Mouse (Mus musculus) lung, postnatal 0 days (tissue): ENCODE measurements around the gene Jak2. TPM values are rescaled to one million over a fixed set of nuclear protein-coding genes. Genes with fewer than 3 reads are reported as not detected.

ENCODE experiments used
- ATAC-seq: fragments of 200-750 bp; cut with Nextera tagmentation; 2 replicates; pipeline ENCODE4 v1.8.0; 2017; ENCODE audit warnings: moderate library complexity
- DNase-seq: peaks from one replicate; pipeline ENCODE4 v3.0.0-alpha.2; 2016; ENCODE audit warnings: low spot score
- H3K27ac ChIP-seq: fragments of 300-500 bp; sonication (generic); 2 replicates; pipeline ENCODE4 v1.5.1; 2014; ENCODE audit warnings: antibody characterized with exemption, mild to moderate bottlenecking, low read length, mixed read lengths
- H3K27me3 ChIP-seq: fragments of 300-500 bp; sonication (generic); replicated peaks from 2 replicates; pipeline ENCODE4 v1.6.1; 2014; ENCODE audit warnings: low read length, mixed read lengths; ENCODE audit not compliant: insufficient read depth
- H3K36me3 ChIP-seq: fragments of 300-500 bp; sonication (generic); 2 replicates; pipeline ENCODE4 v1.6.1; 2014; ENCODE audit warnings: low read length, mixed read lengths; ENCODE audit not compliant: insufficient read depth
- H3K4me1 ChIP-seq: fragments of 300-500 bp; sonication (generic); 2 replicates; pipeline ENCODE4 v1.6.1; 2014; ENCODE audit warnings: antibody characterized with exemption, low read depth, low read length, mixed read lengths; ENCODE audit not compliant: insufficient read depth
- H3K4me2 ChIP-seq: fragments of 300-500 bp; sonication (generic); replicated peaks from 2 replicates; pipeline ENCODE4 v1.6.1; 2014; ENCODE audit warnings: low read depth, mild to moderate bottlenecking, low read length, moderate library complexity, mixed read lengths
- H3K4me3 ChIP-seq: fragments of 300-500 bp; sonication (generic); 2 replicates; pipeline ENCODE4 v1.5.1; 2014; ENCODE audit warnings: low read depth, low read length
- H3K9ac ChIP-seq: fragments of 300-500 bp; sonication (generic); replicated peaks from 2 replicates; pipeline ENCODE4 v1.6.1; 2014; ENCODE audit warnings: low read depth, mild to moderate bottlenecking
- H3K9me3 ChIP-seq: fragments of 300-500 bp; sonication (generic); 2 replicates; pipeline ENCODE4 v1.6.1; 2016; ENCODE audit warnings: low read length, mixed read lengths
- CTCF ChIP-seq: IDR thresholded peaks from 2 replicates; pipeline ENCODE4 v1.5.1; 2016; ENCODE audit warnings: antibody characterized with exemption, mild to moderate bottlenecking
- EP300 ChIP-seq: IDR thresholded peaks from 2 replicates; pipeline ENCODE4 v1.6.1; 2016; ENCODE audit warnings: antibody characterized with exemption, mild to moderate bottlenecking, control low read depth
- WGBS: fragments of 180-500 bp; shearing (Covaris S2); extraction: QIAGEN DNeasy Blood & Tissue Kit; methylation state at CpG from one replicate; pipeline ENCODE4 v1.1.7; 2014; 5-methylcytosine and 5-hydroxymethylcytosine counted together
- polyA plus RNA-seq: library from polyadenylated mRNA; unstranded; fragments of >200 nt; fragmentation: Nextera tagmentation; extraction: Ambion mirVana; gene quantifications from 2 replicates; pipeline ENCODE4 v1.2.1, GENCODE M21; 2015

Jak2 gene
- polyA plus RNA-seq, 1 experiment from 2014 or later, result 9.6 TPM

DNA sequence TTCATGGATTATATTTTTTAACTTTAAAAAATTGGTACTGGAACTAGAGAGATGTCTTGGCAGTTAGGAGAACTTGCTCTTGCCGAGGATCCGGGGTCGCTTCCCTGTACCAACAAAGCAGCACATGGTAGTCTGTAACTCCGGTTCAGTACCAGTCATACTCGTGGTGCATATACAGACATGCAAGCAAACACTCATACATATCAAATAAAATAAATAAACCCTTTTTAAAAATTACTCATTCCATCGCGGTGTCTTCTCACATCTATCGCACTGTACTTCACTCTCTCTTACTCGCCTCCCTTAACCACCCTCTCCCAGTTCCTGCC lies 74.2 kb downstream of the Jak2 start:
- Histone ChIP-seq H3K4me1 (peaks cover 4% of the 10 kb centered on the region; the same call in 1 of the 2 replicates), H3K27me3 (0 out of 2 replicates have a peak, but pooled peaks cover 6% of the 10 kb centered on the region), H3K4me2 (peak overlapping the region; percentile 61; the same call in 1 of the 2 replicates), H3K9ac (no peak overlapping the region), H3K9me3 (no peaks in the 10 kb centered on the region), H3K27ac (no peak overlapping the region), H3K4me3 (no peak overlapping the region), H3K36me3 (no peaks in the 10 kb centered on the region)
- ATAC-seq (no peak), DNase-seq (no peak)
- WGBS, result 32% methylated on average over 9 of the region's 9 CpGs
- TF ChIP-seq CTCF (no peak), EP300 (no peak)

- no peak overlapping the region for H3K27ac ChIP-seq
- no peak overlapping the region for H3K4me2 ChIP-seq
- H3K36me3 ChIP-seq, result no peaks in the 10 kb centered on the region
- 84% methylated on average over 4 of the region's 4 CpGs for WGBS
- H3K4me3 ChIP-seq, result no peak overlapping the region
- H3K9ac ChIP-seq, result no peak overlapping the region
- 0 out of 2 replicates have a peak, but pooled peaks cover 6% of the 10 kb centered on the region for H3K27me3 ChIP-seq
- no peak for TF ChIP-seq EP300
- TF ChIP-seq CTCF, result no peak
- peaks cover 4% of the 10 kb centered on the region; the same call in 1 of the 2 replicates for H3K4me1 ChIP-seq
- no peaks in the 10 kb centered on the region for H3K9me3 ChIP-seq
- DNase-seq, result no peak
- ATAC-seq, result no peak
These were observed 74.8 kb downstream of the Jak2 start for GRCm38 (mm10) chr19:29326396-29326795.

DNA sequence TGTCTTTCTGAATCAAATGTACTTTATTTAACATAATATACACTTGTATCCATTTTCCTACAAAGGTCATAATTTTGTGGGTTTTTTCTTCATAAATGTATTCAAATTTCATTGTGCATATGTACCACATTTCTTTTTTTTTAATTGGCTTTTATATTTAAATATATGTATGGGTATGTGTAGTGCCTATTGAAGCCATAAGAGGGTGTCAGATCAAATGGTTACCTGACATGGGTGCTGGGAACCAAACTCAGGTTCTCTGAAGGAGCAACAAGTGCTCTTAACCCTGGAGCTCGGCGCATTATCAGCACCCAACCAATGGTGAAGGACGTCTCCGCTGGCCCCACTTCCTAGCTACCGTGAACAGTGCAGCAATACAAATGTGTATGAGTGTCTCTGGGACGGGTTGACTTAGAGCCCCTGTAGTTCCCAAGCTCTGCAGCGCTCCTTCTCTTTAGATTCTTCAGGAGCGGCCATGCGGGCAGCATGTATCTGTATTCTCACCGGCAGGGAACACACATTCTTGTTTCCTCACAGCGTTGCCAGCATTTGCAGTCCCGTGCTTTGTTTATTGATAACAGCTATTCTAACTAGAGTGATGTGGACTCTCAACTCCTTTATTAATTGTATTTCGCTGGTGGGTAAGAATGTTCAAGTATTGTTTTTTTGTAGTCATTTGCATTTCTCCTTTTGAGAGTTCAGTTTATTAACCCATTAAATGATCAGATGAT lies 75.4 kb downstream of the Jak2 start:
- Histone ChIP-seq H3K4me2 (no peak overlapping the region), H3K4me1 (peaks cover 4% of the 10 kb centered on the region; the same call in 1 of the 2 replicates), H3K9me3 (no peaks in the 10 kb centered on the region), H3K9ac (no peak overlapping the region), H3K27ac (no peak overlapping the region), H3K27me3 (0 out of 2 replicates have a peak, but pooled peaks cover 6% of the 10 kb centered on the region), H3K4me3 (no peak overlapping the region), H3K36me3 (no peaks in the 10 kb centered on the region)
- 73% methylated on average over 13 of the region's 13 CpGs for WGBS
- no peak for DNase-seq
- no peak for ATAC-seq
- TF ChIP-seq EP300 (no peak), CTCF (no peak)

DNA sequence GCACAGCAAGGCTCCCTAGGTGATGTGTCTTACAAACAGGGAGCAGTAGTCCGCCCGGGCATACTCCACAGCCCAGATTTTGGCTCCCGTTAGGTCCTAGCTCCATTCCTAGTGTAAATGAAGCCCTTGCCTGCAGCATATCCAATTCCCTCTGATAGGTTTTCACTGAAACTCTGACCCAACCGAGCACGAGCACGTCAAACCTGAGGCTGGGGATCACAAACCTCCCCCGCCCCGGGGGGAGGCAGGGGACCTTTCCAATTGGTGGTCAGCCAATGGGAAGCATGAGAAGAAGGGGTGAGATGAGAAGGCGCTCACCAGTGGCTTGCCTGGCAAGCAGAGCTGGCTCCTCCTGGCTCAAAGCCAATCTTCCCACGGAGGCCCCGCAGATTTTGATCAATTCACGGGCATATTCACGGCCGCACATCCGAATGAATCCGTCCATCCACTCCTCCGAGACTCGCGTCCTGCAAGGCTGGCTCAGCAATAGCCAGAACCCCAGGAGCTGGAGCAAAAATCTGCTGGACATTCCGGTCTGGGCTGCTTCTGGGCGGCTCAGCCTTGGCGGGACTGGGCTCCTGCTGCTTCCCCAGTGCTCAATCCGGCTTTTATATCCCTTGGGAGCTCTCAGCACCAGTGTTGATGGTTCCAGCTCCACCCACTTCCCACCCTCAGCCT lies 82.6 kb downstream of the Jak2 start, which contains the start of gene Rln1:
Gene Rln1 (minus strand): TSS at position 603 of the 678 bp plus-strand sequence.
- H3K9ac ChIP-seq, result 0 out of 2 replicates have a peak within 1 kb of the TSS, but pooled peaks have one; percentile 19
- no peaks in the 10 kb centered on the region for H3K36me3 ChIP-seq

DNA sequence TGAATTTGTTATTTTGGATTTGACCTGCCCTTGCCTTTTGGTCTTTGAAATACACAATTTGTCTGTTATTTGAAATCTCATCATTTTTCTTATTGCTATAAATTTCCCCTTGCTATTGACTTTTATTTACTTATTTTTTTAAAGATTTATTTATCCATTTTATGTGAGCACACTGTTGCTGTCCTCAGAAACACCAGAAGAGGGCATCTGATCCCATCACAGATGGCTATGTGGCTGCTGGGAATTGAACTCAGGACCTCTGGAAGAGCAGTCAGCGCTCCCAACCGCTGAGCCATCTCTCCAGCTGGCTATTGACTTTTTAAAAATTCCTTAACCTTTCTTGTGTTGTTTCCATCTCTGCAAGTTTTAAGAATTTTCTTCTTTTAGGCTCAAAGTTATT lies 85.0 kb downstream of the Jak2 start:
- Histone ChIP-seq H3K4me2 (no peak overlapping the region), H3K36me3 (no peaks in the 10 kb centered on the region), H3K27ac (no peak overlapping the region), H3K9me3 (no peaks in the 10 kb centered on the region), H3K27me3 (peaks cover 8% of the 10 kb centered on the region; the same call in 1 of the 2 replicates), H3K4me3 (no peak overlapping the region), H3K9ac (no peak overlapping the region), H3K4me1 (0 out of 2 replicates have a peak, but pooled peaks cover 6% of the 10 kb centered on the region)
- TF ChIP-seq EP300 (no peak), CTCF (no peak)
- ATAC-seq, result no peak
- WGBS, result 76% methylated on average over 2 of the region's 2 CpGs
- no peak for DNase-seq

More for the DNA sequence above, 82.6 kb downstream of the Jak2 start, which contains the start of gene Rln1:
- TF ChIP-seq CTCF, result no peak
- Histone ChIP-seq H3K4me1 (0 out of 2 replicates have a peak, but pooled peaks cover 6% of the 10 kb centered on the region), H3K27ac (no peak within 1 kb of the TSS), H3K9me3 (no peaks in the 10 kb centered on the region), H3K4me3 (peak within 1 kb of the TSS; percentile 17; the same call in 1 of the 2 replicates), H3K27me3 (peaks cover 8% of the 10 kb centered on the region; the same call in 1 of the 2 replicates), H3K4me2 (peak within 1 kb of the TSS; percentile 54)
- DNase-seq (peak; percentile 63), ATAC-seq (no peak)
- 4% methylated on average over 23 of the region's 23 CpGs for WGBS

- H3K36me3 ChIP-seq, result no peaks in the 10 kb centered on the region
- no peak overlapping the region for H3K9ac ChIP-seq
- ATAC-seq (no peak), DNase-seq (no peak)
- no peak overlapping the region for H3K4me2 ChIP-seq
- no peak overlapping the region for H3K27ac ChIP-seq
- H3K4me3 ChIP-seq, result no peak overlapping the region
- 72% methylated on average over 4 of the region's 4 CpGs for WGBS
- H3K9me3 ChIP-seq, result no peaks in the 10 kb centered on the region
- no peaks in the 10 kb centered on the region for H3K27me3 ChIP-seq
- TF ChIP-seq CTCF (no peak), EP300 (no peak)
- H3K4me1 ChIP-seq, result no peaks in the 10 kb centered on the region
These were observed 89.4 kb downstream of the Jak2 start for GRCm38 (mm10) chr19:29341029-29341428.
